Mouse (Mus musculus) gastrocnemius, postnatal 25 days (tissue): ENCODE results near the gene S100pbp. TPM values are rescaled to one million over a fixed set of nuclear protein-coding genes. Genes with fewer than 3 reads are reported as not detected.
A peak's percentile ranks its signal among the peaks of the same experiment; 100 is the strongest.

Experiments
- DNase-seq: peaks from one replicate; pipeline ENCODE4 v3.0.0; 2022
- total RNA-seq, 2 experiments: library from RNA; stranded (reverse); gene quantifications; 1 replicate in 1 of 2; 2 replicates in 1 of 2; pipeline ENCODE4 v1.2.3; 2021

S100pbp gene
- total RNA-seq, 2 experiments from 2014 or later: 3.5 to 4.0 TPM

DNA sequence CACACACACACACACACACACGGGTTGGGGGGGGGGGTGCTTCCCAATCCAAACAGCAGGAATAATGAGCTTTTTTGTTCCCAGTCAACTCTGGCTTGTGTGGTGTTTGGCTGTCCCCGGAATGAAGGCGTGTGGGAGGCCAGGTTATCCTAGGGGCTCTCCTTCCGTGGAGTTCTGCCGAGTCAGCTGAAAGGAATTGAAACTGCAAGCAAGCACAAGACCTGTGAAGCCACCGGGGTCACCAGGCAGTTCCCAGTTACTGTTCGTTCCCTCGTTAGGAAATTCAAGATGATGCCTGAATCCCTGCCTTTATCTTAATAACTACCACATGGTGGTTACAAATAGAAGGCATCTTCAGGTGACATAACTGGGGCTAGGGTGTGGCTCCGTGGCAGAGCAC, 60.1 kb downstream of the S100pbp start:
- DNase-seq: no peak

DNA sequence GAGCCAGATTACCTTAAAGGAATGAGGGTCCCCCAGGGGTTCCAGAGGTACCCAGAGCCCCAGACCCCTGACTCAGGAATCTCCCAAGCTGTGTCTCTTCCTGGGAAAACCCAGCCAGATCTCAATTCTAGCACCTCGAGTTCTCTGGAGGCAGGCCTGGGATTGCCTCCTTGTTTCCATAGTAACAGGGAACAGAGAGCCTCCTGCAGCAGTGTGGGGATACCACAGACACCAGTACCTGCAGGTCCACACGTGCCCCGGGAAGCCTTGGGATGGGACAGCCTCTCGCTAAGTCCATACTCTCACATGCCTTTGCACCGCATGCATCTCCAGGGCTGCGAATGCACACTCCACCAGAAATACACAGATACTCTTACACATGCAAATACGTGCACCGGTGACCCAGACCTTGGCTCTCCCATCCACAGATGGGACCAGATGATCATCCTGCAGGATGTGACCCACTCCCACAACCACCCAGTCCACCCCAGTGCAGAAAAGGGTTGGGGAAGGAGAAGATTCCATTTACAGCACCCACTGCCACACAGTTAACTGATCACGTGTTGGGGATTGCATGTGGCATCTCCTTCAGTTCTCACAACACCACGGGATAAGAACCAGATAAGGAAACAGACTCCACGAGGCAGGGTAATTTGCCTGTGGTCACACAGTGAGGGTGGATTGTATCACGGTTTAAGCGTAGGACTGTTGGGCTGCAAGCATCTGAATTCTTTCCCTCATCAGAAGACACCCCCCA, 60.8 kb downstream of the S100pbp start:
- no peak for DNase-seq

DNA sequence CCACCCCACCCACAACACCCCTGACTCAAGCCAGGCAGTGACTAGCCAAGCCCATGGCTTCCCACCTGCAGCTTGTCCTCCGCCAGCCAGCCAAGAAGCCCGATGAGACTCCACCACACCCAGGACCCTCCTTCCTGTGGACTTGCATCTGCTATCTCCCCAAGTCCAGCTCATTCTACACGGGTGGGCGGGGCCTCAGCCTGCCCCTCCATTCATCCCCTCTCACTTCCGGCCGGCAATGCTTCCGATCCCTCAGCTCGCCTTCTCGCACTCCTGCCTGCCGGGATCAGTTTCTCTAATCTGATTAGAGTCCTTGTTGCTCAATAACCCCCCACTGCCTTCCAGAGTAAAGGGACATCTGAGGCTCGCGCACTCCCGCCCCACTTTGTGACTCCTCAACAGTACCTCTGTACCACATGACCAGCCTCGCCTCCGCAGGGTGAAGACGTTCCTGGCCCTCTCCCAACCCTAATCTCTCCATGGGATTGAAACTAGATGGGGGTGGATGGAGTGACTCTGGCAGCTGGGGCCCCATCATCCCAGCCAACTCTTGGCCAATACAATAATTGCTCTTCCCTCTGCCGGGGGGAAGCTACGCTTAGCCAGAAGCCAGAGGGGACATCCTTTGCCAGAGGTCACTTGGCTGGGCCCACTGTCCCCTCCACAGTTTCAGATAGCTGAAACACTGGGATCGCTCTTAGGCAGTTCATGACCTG, 63.6 kb downstream of the S100pbp start:
- peak; percentile 54 for DNase-seq

DNA sequence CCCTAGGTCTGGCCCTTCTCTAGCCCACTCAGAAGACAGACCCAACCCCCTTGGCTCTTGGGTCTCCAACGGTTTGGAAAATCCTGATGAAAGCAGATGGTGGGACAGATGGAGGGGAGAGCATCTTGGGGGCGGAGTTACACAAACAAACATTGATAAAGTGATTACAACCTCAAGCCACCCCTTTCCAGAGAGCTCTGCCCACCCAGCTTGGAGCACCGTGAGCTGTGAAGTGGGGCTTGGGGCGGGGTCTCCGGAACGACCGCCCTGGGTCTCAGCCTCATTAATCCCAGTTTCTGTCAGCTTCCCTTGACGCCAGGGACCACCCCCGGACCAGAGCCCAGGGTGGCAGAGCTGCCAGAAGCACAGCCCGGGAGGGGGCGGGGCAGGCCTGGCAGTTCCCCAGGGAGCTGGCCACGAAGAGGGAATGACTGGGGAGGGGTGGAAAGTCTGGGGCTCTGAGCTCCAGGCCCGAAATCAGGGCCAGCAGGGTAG, 64.8 kb downstream of the S100pbp start:
- no peak for DNase-seq

DNA sequence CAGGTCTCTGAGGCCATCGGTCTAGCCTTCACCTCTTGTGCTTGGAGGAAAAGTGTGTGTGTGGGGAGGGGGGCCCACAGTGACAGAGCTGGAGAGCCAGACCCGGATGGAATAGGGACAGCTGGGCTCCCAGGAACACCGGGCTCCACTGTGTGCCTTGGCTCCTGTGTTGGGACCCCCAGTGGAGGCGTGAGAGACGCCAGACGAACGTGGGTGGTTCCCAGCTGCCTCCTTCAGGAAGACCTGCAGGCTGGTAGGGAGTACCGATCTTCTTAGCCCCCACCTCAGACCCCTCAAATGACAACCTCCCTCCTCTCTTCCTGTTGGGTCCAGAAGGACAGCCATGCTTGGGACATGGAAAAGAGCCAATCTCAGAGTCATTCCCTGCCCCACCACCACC, 66.8 kb downstream of the S100pbp start:
- DNase-seq: no peak

DNA sequence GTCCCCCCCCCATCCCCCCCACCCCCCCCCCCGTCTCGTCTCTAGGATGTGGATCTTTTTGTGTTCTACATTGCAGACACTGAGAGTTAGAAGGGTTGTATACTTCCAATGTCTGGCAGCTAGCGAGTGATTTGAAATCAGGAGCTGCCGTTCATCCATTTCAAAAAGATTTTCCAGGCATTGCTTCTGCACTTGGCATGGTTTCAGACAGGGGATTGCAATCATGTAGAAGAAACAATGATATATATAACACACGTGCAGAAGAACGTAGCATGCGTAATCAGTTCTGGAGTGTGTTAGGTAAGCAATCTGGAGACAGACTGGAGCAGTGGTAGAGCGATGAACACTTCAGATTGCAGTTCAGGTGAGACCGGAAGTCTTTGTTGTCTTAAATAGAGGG, 67.4 kb downstream of the S100pbp start:
- no peak for DNase-seq

DNA sequence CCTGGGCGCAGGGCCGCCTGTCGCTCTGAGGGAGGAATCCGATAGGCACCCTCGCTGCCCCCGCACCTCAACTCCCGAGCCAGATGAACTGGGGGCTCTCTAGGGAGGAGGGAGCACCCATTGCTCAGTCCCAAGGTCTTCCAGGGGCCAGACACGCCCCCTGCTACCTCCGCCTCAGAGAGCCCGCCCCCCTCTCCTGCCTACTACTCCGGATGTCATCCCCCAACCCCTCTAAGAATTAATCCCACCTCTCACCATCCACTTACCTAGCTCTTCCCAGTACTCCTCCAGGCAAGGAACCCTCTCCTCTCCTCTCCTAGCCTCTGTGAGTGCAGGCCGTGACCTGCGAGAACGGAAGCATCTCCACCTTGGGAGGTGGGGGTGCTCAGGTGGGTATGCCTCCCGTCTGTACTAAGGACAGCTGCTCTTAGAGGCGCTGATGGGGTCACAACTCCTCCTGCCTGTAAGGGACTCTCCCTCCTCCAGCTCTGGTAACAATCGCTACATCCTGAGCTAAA, 67.9 kb downstream of the S100pbp start, which contains the start of gene Hpca:
Hpca (minus strand) TSS at position 468 of the 518 bp plus-strand sequence.
- no peak for DNase-seq

DNA sequence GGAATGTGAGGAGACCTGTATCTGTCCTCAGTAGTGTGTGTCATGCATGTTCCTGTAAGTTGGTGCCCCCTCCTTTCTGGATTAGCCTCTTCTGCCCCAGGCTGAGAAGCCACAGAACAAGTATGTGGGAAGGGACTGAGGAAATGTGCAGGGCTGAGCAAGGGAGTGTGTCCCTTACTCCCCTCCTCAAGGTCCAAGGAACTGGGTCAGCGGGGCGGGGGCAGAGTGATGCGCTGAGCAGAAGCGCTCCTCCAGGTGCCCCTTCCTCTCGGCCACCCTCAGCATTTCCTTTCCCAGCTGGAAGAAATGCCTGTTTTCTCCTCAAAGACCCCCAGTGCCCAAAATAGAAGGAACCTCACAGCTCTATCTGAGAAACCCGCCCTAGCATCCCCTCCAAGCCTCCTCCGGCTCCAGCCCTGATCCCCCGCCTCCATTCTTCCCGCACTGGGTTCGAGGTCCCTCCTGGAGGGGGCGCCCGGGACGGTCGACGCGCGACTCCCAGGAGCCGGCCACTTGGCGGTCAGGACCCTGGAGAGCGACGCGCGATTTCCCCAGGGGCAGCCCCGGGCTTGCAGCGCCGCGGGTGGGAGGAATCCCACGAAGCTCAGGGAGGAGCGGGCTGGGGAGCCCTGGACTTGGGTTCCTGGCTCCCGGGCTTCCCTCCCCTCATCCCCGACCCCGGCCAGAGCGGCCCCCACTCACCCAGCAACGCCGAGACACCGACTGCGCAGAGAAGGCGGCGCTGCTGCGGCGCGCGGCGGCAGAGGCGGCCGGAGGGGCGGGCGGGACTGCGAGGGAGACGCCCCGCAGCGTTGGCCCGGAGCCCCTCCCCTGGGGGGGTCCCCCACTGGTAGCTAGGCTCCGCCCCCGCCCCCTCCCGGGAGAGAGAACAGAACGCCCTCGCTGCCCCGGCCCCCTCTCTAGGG, 68.7 kb downstream of the S100pbp start:
- peak; percentile 37 for DNase-seq

DNA sequence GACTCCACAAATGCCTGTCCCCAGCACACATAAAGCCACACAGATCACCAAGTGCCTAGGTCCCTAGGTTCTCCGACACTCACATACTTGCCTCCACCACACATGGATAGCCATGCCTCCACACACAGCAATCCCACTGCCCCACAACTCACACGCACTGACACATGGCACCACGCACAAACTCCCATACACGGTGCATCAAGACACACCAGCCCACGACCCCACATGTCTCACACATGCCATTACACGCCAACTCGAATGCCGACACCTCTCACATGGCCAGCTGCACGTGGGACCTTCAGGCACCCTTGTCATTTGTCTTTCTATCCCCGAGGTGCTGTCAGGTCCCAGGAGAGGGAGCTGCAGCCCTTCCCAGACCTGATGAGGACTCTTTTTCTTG, 69.8 kb downstream of the S100pbp start:
- DNase-seq: no peak

DNA sequence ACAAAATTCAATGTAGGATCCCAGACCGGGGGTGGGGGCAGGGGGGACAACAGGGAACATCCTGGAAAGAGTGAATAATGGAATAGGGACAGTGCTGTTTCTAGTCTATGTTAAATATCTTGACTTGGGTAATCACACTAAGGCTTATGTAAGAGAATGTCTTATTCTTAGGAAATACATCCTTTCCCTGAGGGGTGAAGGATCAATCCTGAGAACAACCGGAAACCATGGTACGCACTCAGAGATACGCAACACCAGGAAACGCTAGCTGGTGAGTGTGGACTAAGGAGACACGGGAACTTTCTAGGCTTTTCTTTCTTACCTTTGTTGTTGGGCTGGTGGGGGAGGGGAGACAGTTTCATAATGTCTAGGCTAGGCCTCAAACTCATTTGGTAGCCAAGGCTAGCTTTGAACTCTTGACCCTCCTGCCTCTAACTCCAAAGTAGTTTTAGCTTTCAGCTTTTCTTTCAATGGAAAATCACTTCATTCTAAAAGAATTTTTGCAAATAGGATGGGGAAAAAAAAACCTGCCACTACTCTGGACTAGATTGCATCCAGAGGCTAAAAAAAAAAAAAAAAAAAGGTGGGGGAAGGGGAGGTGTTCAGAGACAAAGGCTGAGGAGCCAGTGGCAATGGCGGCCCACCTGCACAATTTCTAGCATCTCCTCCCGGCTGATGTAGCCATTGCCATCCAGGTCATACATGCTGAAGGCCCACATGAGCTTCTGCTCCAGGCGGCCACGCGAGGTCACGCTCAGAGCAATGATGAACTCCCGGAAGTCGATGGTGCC, 71.6 kb downstream of the S100pbp start:
- no peak for DNase-seq

DNA sequence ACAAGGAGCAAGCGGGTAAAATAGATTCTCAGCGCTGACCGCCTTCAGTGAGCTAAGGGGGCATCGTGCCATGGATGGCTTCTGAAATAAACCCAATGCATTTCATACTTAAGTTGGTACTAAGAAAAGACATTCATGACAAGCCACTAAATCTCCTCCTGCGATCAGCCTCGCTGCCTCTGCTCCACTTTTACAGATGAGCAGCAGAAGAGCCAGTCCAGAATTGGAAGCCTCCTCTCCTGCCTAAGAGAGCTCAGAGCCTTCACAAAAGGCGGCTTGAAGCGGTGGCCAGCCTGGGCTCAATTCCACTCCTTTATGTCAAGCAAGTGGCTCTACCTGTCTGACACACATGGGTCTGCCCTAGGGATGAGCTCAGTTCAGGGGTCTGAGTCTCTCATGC, 72.8 kb downstream of the S100pbp start:
- DNase-seq: no peak

DNA sequence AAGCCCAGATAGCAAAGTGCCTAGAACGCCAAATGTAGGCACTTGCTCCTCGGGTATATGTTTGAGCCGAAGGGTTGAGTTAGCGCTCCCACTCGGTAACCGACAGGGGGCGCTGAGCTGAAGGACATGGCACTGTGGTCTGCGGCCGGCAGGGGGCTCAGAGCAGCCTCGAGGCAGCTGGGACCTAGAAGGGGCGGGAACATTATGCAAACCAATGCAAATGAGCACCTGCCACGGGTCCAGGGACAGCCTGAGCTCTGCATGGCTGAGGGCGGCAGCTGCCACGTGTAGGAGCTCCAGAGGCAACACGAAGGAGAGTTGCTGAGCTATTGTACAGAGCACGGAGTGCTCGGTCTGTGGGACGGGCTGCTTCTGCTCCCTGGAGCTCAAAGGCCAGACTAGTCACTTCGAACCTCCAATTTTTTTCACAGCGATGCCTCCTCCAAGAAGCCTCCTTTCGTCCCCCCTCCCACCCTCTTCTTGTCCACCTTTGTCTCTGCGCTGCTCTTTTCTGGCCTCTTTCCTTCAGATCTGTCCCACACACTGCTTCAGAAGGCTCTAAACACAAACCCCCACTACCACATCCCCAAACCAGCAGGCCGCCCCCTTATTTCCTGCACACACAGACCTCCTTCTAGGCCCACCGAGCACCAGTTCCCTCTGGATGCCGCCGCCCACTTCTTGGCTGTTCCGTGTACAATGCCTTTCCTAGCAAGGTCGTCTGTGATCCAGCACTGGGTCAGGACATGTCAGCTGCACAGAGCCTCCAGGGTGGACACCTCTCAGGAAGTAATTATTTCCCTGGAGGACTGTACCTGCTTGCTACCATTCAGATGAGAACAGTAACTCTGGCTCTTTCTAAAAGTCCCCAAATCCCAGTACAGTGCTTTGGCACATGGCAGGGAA, 76.2 kb downstream of the S100pbp start:
- peak; percentile 25 for DNase-seq

DNA sequence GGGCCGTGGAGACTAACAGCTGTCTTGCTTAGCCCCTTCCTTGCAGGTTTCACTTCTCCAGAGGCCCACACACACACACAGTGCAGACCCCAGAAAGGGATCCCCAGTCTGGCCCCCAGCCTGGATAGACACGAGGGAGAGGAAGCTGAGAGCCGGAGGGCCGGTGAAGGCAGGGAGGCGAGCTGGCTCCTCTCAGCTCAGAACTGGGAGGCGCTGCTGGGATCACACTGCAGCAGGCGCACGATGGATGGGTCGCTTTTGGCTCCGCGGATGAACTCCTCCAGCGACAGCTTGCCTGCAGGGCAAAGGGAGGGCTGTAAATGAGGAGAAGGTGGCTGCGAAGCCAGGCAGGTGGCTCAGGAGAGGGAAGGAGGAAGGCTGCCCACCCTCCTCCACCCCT, 77.3 kb downstream of the S100pbp start:
- no peak for DNase-seq

DNA sequence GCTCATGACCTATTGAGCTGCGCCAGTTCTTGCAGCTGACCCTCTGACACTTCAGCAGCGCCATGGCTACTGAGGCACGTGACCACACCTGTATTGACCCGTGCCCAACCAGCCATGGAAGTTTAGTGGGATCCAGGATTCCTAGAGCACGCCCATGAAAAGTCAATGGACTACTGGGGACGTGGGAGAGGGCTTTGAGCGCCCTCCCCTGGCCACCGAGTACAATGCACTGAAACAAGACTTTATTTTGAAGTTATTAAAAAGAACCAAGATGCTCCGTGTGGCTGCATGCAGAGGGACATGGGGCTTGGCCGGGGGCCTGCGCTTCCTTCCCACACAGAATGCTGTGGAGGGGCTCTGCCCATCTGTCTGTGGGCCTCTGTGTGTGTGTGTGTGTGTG, 78.2 kb downstream of the S100pbp start:
- DNase-seq: no peak

DNA sequence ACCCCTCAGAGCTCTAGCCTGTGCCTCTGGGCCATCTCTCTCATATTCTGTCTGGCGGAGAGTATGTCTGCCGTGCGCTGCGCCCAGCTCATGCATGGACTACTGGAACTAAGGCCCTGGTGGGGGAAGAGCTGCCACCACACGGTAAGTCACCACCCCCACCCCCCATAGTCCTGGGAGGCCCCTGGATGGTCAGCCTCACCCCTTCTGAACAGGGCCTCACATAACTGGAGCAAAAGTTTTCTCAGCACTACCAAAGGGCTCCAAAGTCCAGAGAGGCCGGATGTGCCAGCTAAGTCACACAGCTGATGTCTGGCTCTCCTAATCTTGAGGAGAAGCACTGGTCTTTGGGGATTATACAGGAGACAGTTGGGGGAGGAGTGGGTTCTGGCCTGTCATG, 78.7 kb downstream of the S100pbp start:
- DNase-seq: no peak

DNA sequence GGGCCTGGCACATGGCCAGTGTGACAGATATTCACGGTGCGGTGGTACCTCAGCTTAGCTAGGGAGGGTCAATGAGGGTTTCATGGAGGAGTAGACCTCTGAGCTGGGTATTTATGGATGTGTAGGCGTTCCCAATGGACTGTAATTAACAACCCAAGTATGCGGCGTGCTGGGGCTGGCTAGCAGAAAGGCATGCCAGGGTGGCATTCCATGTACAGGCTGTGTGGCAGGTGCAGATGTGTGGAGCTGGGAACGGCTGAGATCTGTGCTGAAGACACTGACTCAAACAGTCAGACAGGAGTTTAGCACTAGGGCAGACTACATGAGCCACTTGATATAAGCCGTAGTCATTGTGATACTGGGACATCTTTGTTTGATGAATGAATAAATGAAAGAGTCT, 80.9 kb downstream of the S100pbp start:
- no peak for DNase-seq

DNA sequence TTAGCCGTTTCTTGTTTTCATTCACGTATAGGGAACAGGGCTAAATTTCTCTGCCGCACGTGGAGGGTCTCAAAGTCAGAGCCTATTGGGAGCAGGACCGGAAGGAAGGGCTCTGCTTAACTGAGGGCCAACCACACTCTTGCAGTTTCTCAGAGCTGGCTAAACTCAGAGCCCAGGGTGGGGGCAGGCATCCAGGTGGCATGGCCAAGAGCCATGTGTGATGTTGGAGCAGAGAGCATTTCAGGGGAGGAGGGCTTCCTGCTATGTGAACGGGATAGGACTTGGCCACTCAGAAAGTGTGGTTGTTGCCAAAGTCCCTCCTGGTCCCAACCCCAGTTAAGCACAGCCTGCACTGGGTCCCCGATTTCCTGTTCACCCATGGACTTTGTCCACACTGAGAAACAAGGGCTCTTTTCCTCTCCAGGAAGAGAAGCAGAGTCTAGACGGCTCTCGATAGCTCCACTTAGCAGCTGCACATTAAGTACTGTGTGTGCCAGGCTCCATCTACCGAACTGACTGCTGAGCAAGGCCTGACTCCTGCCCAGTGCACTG, 82.1 kb downstream of the S100pbp start:
- DNase-seq: no peak

DNA sequence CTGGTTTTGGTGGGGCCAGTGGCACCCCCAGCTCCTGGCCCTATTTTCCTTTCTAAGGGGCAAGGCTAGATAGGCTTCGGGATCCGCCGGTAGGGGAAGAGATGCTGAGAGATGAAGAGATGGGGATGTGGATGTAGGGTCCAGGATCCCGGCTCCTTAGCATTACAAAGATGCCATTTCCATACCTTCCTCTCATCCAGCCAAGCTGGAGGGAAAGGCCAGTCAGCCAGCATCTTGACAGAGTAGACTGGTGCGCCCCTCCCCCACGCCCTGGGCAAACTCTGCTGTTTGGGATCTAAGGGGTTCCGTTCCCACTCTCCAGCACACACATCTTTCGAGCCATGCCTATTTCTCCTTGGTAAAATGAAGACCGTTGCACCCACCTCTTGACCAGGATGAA, 83.5 kb downstream of the S100pbp start:
- DNase-seq: no peak

DNA sequence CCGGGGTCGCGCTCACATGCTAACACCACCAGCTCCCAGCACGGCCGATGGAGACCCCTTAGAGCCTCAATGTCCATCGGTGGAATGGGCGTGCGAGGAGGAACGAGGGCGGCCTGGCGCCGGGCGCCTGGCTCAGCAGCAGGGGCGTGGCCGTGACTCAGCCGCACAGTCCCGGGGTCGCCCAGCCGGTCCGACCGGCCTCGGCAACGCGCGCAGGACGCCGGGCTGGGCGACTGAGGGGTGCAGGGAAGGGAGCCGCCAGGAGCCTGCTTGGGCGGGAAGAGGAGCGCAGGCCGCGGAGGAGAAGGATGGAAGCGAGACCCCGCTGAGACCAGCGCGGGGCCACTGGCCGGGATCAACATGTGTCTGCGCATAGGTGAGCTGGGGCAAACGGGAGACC, 84.2 kb downstream of the S100pbp start, which contains the start of gene Tmem54:
Tmem54 (plus strand) TSS at position 193 of the 400 bp plus-strand sequence.
- no peak for DNase-seq
